Mouse (Mus musculus) thymus, postnatal 4 days (tissue): ENCODE results near the gene Ndst4.

Source experiments
- DNase-seq: peaks from one replicate; pipeline ENCODE4 v3.0.0; 2021

Ndst4 gene

GRCm38 (mm10) chr3:125734945-125735344 is 331.1 kb downstream of the Ndst4 start:
- no peak for DNase-seq

GRCm38 (mm10) chr3:125744468-125745141 is 340.7 kb downstream of the Ndst4 start:
- DNase-seq: no peak

- DNase-seq: no peak
These were observed 341.2 kb downstream of the Ndst4 start for GRCm38 (mm10) chr3:125745142-125745496.

GRCm38 (mm10) chr3:125746367-125746766 is 342.5 kb downstream of the Ndst4 start:
- no peak for DNase-seq

GRCm38 (mm10) chr3:125756911-125757310 is 353.0 kb downstream of the Ndst4 start:
- DNase-seq: no peak

- no peak for DNase-seq
These were observed 356.8 kb downstream of the Ndst4 start for GRCm38 (mm10) chr3:125760711-125761110.
